Mouse (Mus musculus) heart, embryonic 14.5 days (tissue): ENCODE data around the gene Usp21. TPM values are rescaled to one million over a fixed set of nuclear protein-coding genes. Genes with fewer than 3 reads are reported as not detected.

Experiments
- ATAC-seq: fragments of 200-750 bp; cut with Nextera tagmentation; 2 replicates; pipeline ENCODE4 v1.8.0; 2017; ENCODE audit warnings: low read depth, moderate TSS enrichment; ENCODE audit not compliant: insufficient number of reproducible peaks, insufficient read depth, low FRiP score
- H3K27ac ChIP-seq, 2 experiments: fragments of 200-500 bp in 1 of 2; fragments of 300-500 bp in 1 of 2; sonication (generic) in 1 of 2; replicated peaks in 1 of 2; 2 replicates each; pipeline ENCODE4 v1.5.1; 2012 to 2014; ENCODE audit warnings: low read depth in 2 of 2, low read length in 2 of 2, control low read depth in 1 of 2, mild to moderate bottlenecking in 1 of 2, mixed read lengths in 1 of 2; ENCODE audit not compliant: control insufficient read depth in 1 of 2, insufficient read depth in 1 of 2
- H3K27me3 ChIP-seq: fragments of 300-500 bp; sonication (generic); 2 replicates; pipeline ENCODE4 v1.6.1; 2014; ENCODE audit warnings: mild to moderate bottlenecking, low read length, control low read depth; ENCODE audit not compliant: control insufficient read depth, insufficient read depth
- H3K36me3 ChIP-seq: fragments of 300-500 bp; sonication (generic); 2 replicates; pipeline ENCODE4 v1.6.1; 2014; ENCODE audit warnings: mild to moderate bottlenecking, control low read depth, low read length, mixed read lengths; ENCODE audit not compliant: control insufficient read depth, insufficient read depth
- H3K4me1 ChIP-seq, 2 experiments: fragments of 200-500 bp in 1 of 2; fragments of 300-500 bp in 1 of 2; sonication (generic) in 1 of 2; 2 replicates each; pipeline ENCODE4 v1.6.1; 2012 to 2014; ENCODE audit warnings: low read length in 2 of 2, control low read depth in 1 of 2, mixed read lengths in 1 of 2; ENCODE audit not compliant: control insufficient read depth in 2 of 2, insufficient read depth in 2 of 2
- H3K4me2 ChIP-seq: fragments of 300-500 bp; sonication (generic); 2 replicates; pipeline ENCODE4 v1.6.1; 2014; ENCODE audit warnings: mild to moderate bottlenecking, low read length
- H3K4me3 ChIP-seq, 2 experiments: fragments of 200-500 bp in 1 of 2; fragments of 300-500 bp in 1 of 2; sonication (generic) in 1 of 2; 2 replicates each; pipeline ENCODE4 v1.5.1; 2012 to 2014; ENCODE audit warnings: low read length in 2 of 2, mild to moderate bottlenecking in 2 of 2, control low read depth in 1 of 2, low read depth in 1 of 2, moderate library complexity in 1 of 2; ENCODE audit not compliant: control insufficient read depth in 1 of 2, insufficient read depth in 1 of 2
- H3K9ac ChIP-seq: fragments of 300-500 bp; sonication (generic); 2 replicates; pipeline ENCODE4 v1.6.1; 2014; ENCODE audit warnings: mild to moderate bottlenecking, low read length
- H3K9me3 ChIP-seq: fragments of 300-500 bp; sonication (generic); 2 replicates; pipeline ENCODE4 v1.6.1; 2016; ENCODE audit warnings: low read length, control low read depth; ENCODE audit not compliant: control insufficient read depth
- WGBS: fragments of 180-500 bp; shearing (Covaris S2); extraction: QIAGEN DNeasy Blood & Tissue Kit; methylation state at CpG from one replicate; pipeline ENCODE4 v1.1.7; 2014; 5-methylcytosine and 5-hydroxymethylcytosine counted together
- polyA plus RNA-seq: library from polyadenylated mRNA; unstranded; fragments of >200 nt; fragmentation: Nextera tagmentation; extraction: Ambion mirVana; gene quantifications from 2 replicates; pipeline ENCODE4 v1.2.1, GENCODE M21; 2014

The Usp21 gene
- polyA plus RNA-seq, 1 experiment from 2014 or later = 45.5 TPM

- peak overlapping the region; percentile 8 to 29; a peak in 2 of 4 replicates for H3K4me3 ChIP-seq
- H3K9me3 ChIP-seq = no peaks in the 10 kb centered on the region
- peak overlapping the region; percentile 97 to 98 for H3K27ac ChIP-seq
- H3K9ac ChIP-seq = peak overlapping the region; percentile 70; the same call in 1 of the 2 replicates
- peak; percentile 86 for ATAC-seq
- no peaks in the 10 kb centered on the region for H3K27me3 ChIP-seq
- peaks cover 4 to 13% of the 10 kb centered on the region in 2 experiments for H3K4me1 ChIP-seq
- WGBS = 3% methylated on average over 2 of the region's 2 CpGs
- H3K4me2 ChIP-seq = peak overlapping the region; percentile 60
- H3K36me3 ChIP-seq = no peaks in the 10 kb centered on the region
These were observed 24.6 kb downstream of the Usp21 start for GRCm38 (mm10) chr1:171263185-171263611.

- Histone ChIP-seq H3K4me1 (peaks cover 4 to 13% of the 10 kb centered on the region in 2 experiments), H3K4me2 (peak overlapping the region; percentile 60), H3K36me3 (no peaks in the 10 kb centered on the region), H3K27ac (peak overlapping the region; percentile 97 to 98), H3K4me3 (peak overlapping the region; percentile 8 to 29), H3K9ac (peak overlapping the region; percentile 70), H3K27me3 (no peaks in the 10 kb centered on the region), H3K9me3 (no peaks in the 10 kb centered on the region)
- ATAC-seq = peak; percentile 79
- WGBS = under 1% methylated on average over 8 of the region's 8 CpGs
These were observed 25.1 kb downstream of the Usp21 start for GRCm38 (mm10) chr1:171262594-171263130.

GRCm38 (mm10) chr1:171260316-171260715 is 27.5 kb downstream of the Usp21 start:
- WGBS = 67% methylated on average over 3 of the region's 3 CpGs
- Histone ChIP-seq H3K9me3 (no peaks in the 10 kb centered on the region), H3K27me3 (no peaks in the 10 kb centered on the region), H3K36me3 (no peaks in the 10 kb centered on the region), H3K4me3 (no peak overlapping the region), H3K27ac (no peak overlapping the region), H3K4me1 (peaks cover 4 to 13% of the 10 kb centered on the region in 2 experiments), H3K9ac (no peak overlapping the region), H3K4me2 (no peak overlapping the region)
- ATAC-seq = no peak

GRCm38 (mm10) chr1:171258921-171259320 is 28.9 kb downstream of the Usp21 start:
- Histone ChIP-seq H3K36me3 (no peaks in the 10 kb centered on the region), H3K9ac (no peak overlapping the region), H3K4me1 (peaks cover 4 to 13% of the 10 kb centered on the region in 2 experiments), H3K9me3 (no peaks in the 10 kb centered on the region), H3K27me3 (no peaks in the 10 kb centered on the region), H3K4me2 (no peak overlapping the region), H3K27ac (no peak overlapping the region), H3K4me3 (no peak overlapping the region)
- ATAC-seq = no peak
- WGBS = 49% methylated on average over 17 of the region's 17 CpGs

GRCm38 (mm10) chr1:171257781-171258180 is 30.0 kb downstream of the Usp21 start:
- ATAC-seq = no peak
- H3K9me3 ChIP-seq = no peaks in the 10 kb centered on the region
- no peaks in the 10 kb centered on the region for H3K36me3 ChIP-seq
- no peak overlapping the region for H3K27ac ChIP-seq
- H3K4me2 ChIP-seq = no peak overlapping the region
- peaks cover 4 to 9% of the 10 kb centered on the region in 2 experiments for H3K4me1 ChIP-seq
- WGBS = 78% methylated on average over 9 of the region's 9 CpGs
- no peak overlapping the region for H3K4me3 ChIP-seq
- H3K27me3 ChIP-seq = no peaks in the 10 kb centered on the region
- H3K9ac ChIP-seq = no peak overlapping the region

GRCm38 (mm10) chr1:171256937-171257548 is 30.7 kb downstream of the Usp21 start:
- H3K27ac ChIP-seq = no peak overlapping the region
- WGBS = 58% methylated on average over 15 of the region's 15 CpGs
- peaks cover 7 to 9% of the 10 kb centered on the region in 2 experiments for H3K4me1 ChIP-seq
- no peak overlapping the region for H3K9ac ChIP-seq
- no peak overlapping the region for H3K4me3 ChIP-seq
- H3K36me3 ChIP-seq = no peaks in the 10 kb centered on the region
- H3K27me3 ChIP-seq = no peaks in the 10 kb centered on the region
- H3K4me2 ChIP-seq = no peak overlapping the region
- H3K9me3 ChIP-seq = no peaks in the 10 kb centered on the region
- no peak for ATAC-seq

- Histone ChIP-seq H3K4me1 (peaks cover 12 to 13% of the 10 kb centered on the region in 2 experiments; a peak in 3 of 4 replicates), H3K9me3 (no peaks in the 10 kb centered on the region), H3K4me3 (no peak overlapping the region), H3K27ac (no peak overlapping the region), H3K36me3 (no peaks in the 10 kb centered on the region), H3K27me3 (no peaks in the 10 kb centered on the region), H3K9ac (no peak overlapping the region), H3K4me2 (no peak overlapping the region)
- WGBS = 87% methylated on average over 24 of the region's 24 CpGs
- no peak for ATAC-seq
These were observed 31.5 kb downstream of the Usp21 start for GRCm38 (mm10) chr1:171256095-171256818.
